8 mouse cellular contexts compared by ENCODE assay signal in the genomic region with DNA sequence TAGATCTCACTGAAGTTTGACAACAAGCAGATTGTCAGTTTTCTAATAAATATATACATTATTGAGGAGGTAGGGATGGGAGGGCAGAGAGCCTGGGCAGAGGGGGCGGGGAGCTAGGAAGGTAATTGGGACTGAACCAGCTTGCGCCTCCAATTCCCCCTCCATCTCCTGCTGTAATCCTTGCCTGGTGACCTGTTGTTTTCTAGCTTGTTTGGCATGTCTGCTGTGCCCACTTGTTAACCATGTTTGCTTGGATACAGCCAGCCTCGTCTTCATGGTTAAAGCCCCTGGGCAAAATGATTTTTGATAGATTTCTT. TPM values are rescaled to one million over a fixed set of nuclear protein-coding genes. Genes with fewer than 3 reads are reported as not detected.
DNase-seq lines count a peak whose midpoint lies in the region; ATAC-seq lines count a peak whose summit lies in the region.

No protein-coding gene starts in this region.

- peaks cover 12% of the 10 kb centered on the region for H3K4me1 ChIP-seq in kidney, embryonic 15.5 days
- peaks cover 4% of the 10 kb centered on the region; the same call in 1 of the 2 replicates for H3K4me1 ChIP-seq in forebrain, embryonic 13.5 days
- H3K4me1 ChIP-seq in midbrain, embryonic 13.5 days (replicated peaks): peaks cover 9% of the 10 kb centered on the region

- WGBS in kidney, embryonic 15.5 days: 23% methylated on average over 3 of the region's 3 CpGs
- 9% methylated on average over 3 of the region's 3 CpGs for WGBS in forebrain, embryonic 13.5 days
- WGBS in midbrain, embryonic 13.5 days: 9% methylated on average over 3 of the region's 3 CpGs

- H3K9ac ChIP-seq in kidney, embryonic 15.5 days: no peak overlapping the region
- peak overlapping the region; percentile 80 for H3K9ac ChIP-seq in forebrain, embryonic 13.5 days
- peak overlapping the region; percentile 80 for H3K9ac ChIP-seq in midbrain, embryonic 13.5 days (replicated peaks)

- peak overlapping the region; percentile 57 for H3K4me3 ChIP-seq in kidney, embryonic 15.5 days (replicated peaks)
- H3K4me3 ChIP-seq in forebrain, embryonic 13.5 days: peak overlapping the region; percentile 69
- peak overlapping the region; percentile 77 for H3K4me3 ChIP-seq in midbrain, embryonic 13.5 days (replicated peaks)

- no peak overlapping the region for H3K27ac ChIP-seq in kidney, embryonic 15.5 days
- H3K27ac ChIP-seq in forebrain, embryonic 13.5 days: no peak overlapping the region; the same call in 1 of the 2 replicates
- no peak overlapping the region for H3K27ac ChIP-seq in midbrain, embryonic 13.5 days

- no peaks in the 10 kb centered on the region for H3K9me3 ChIP-seq in kidney, embryonic 15.5 days (replicated peaks)
- no peaks in the 10 kb centered on the region for H3K9me3 ChIP-seq in forebrain, embryonic 13.5 days (replicated peaks)
- H3K9me3 ChIP-seq in midbrain, embryonic 13.5 days: no peaks in the 10 kb centered on the region

- peak overlapping the region; percentile 94 for H3K4me2 ChIP-seq in kidney, embryonic 15.5 days
- H3K4me2 ChIP-seq in forebrain, embryonic 13.5 days: peak overlapping the region; percentile 91
- peak overlapping the region; percentile 87 for H3K4me2 ChIP-seq in midbrain, embryonic 13.5 days (replicated peaks)

- peaks cover 33% of the 10 kb centered on the region for H3K27me3 ChIP-seq in kidney, embryonic 15.5 days
- no peaks in the 10 kb centered on the region; the same call in 1 of the 2 replicates for H3K27me3 ChIP-seq in forebrain, embryonic 13.5 days
- H3K27me3 ChIP-seq in midbrain, embryonic 13.5 days: 0 out of 2 replicates have a peak, but pooled peaks cover 3% of the 10 kb centered on the region

- no peaks in the 10 kb centered on the region for H3K36me3 ChIP-seq in kidney, embryonic 15.5 days
- no peaks in the 10 kb centered on the region for H3K36me3 ChIP-seq in forebrain, embryonic 13.5 days (ENCODE audit: poor library complexity, severe bottlenecking)
- H3K36me3 ChIP-seq in midbrain, embryonic 13.5 days: no peaks in the 10 kb centered on the region

- 0 out of 2 replicates have a peak, but pooled peaks have one; percentile 10 for ATAC-seq in kidney, embryonic 15.5 days (replicated peaks; ENCODE audit: low FRiP score)
- peak; percentile 50 for ATAC-seq in forebrain, embryonic 13.5 days
- ATAC-seq in midbrain, embryonic 13.5 days: peak; percentile 71; the same call in 1 of the 2 replicates

- no peak for DNase-seq in kidney, adult 9 months
- DNase-seq in cerebellum, adult 11 months: peak; percentile 63
- no peak for DNase-seq in Muller cell, postnatal 12 days (ENCODE audit: inconsistent ontology term)
- DNase-seq in frontal cortex, postnatal 25 days (ENCODE audit: low spot score in 2 of 2): no peak
- DNase-seq in ovary, postnatal 10 days (ENCODE audit: low spot score): no peak

RNA-seq across cellular contexts. Expression of a gene that starts 0.5 kb away (rescaled TPM):
- polyA plus RNA-seq in kidney, embryonic 15.5 days (2015; fragmentation: Nextera tagmentation; extraction: Ambion mirVana): 0.09 and 0.13 TPM in 2 replicates
- 1.7 and 1.8 TPM in 2 replicates for polyA plus RNA-seq in forebrain, embryonic 13.5 days (2015; fragmentation: Nextera tagmentation; extraction: Ambion mirVana)
- 2.5 and 3.1 TPM in 2 replicates for polyA plus RNA-seq in midbrain, embryonic 13.5 days (2015; fragmentation: Nextera tagmentation; extraction: Ambion mirVana)

Comparison
In these comparisons a context has a peak if more than half of its experiments do, and no peak if none do; other contexts are left out.
1. ATAC-seq: peak in every context shown above with its lines; median percentile 71 in midbrain, embryonic 13.5 days; 50 in forebrain, embryonic 13.5 days; 10 in kidney, embryonic 15.5 days.